Mouse (Mus musculus) bone marrow, adult 2 months (tissue): ENCODE results near the gene Msgn1.

ENCODE experiments used
- CTCF ChIP-seq: fragments of 200-500 bp; IDR thresholded peaks from 2 replicates; pipeline ENCODE4 v1.5.1; 2011; ENCODE audit warnings: low read length, control low read depth; ENCODE audit not compliant: control insufficient read depth, insufficient read depth
- POLR2A ChIP-seq: fragments of 200-500 bp; IDR thresholded peaks from 2 replicates; pipeline ENCODE4 v1.6.1; 2011; ENCODE audit warnings: low read depth, mild to moderate bottlenecking, control low read depth, low read length, borderline replicate concordance; ENCODE audit not compliant: control insufficient read depth

GRCm38 (mm10) chr12:11158670-11159069 lies 50.1 kb downstream of the Msgn1 start:
- TF ChIP-seq CTCF (no peak), POLR2A (no peak)
